Mouse (Mus musculus) liver, embryonic 12.5 days (tissue): ENCODE measurements around the gene Vamp2. TPM values are rescaled to one million over a fixed set of nuclear protein-coding genes. Genes with fewer than 3 reads are reported as not detected.

Source experiments
- ATAC-seq: fragments of 200-750 bp; cut with Nextera tagmentation; 2 replicates; pipeline ENCODE4 v1.8.0; 2017; ENCODE audit warnings: moderate number of reproducible peaks, mild to moderate bottlenecking, moderate library complexity
- H3K27ac ChIP-seq: fragments of 300-500 bp; sonication (generic); 2 replicates; pipeline ENCODE4 v1.5.1; 2016; ENCODE audit warnings: mild to moderate bottlenecking
- H3K27me3 ChIP-seq: fragments of 300-500 bp; sonication (generic); replicated peaks from 2 replicates; pipeline ENCODE4 v1.6.1; 2016; ENCODE audit warnings: mild to moderate bottlenecking, moderate library complexity
- H3K36me3 ChIP-seq: fragments of 300-500 bp; sonication (generic); 2 replicates; pipeline ENCODE4 v1.6.1; 2016; ENCODE audit warnings: mild to moderate bottlenecking, moderate library complexity
- H3K4me1 ChIP-seq: fragments of 300-500 bp; sonication (generic); 2 replicates; pipeline ENCODE4 v1.6.1; 2016
- H3K4me2 ChIP-seq: fragments of 300-500 bp; sonication (generic); 2 replicates; pipeline ENCODE4 v1.6.1; 2016; ENCODE audit warnings: mild to moderate bottlenecking, moderate library complexity
- H3K4me3 ChIP-seq: fragments of 300-500 bp; sonication (generic); 2 replicates; pipeline ENCODE4 v1.5.1; 2016; ENCODE audit warnings: mild to moderate bottlenecking, moderate library complexity
- H3K9ac ChIP-seq: fragments of 300-500 bp; sonication (generic); 2 replicates; pipeline ENCODE4 v1.6.1; 2016; ENCODE audit warnings: mild to moderate bottlenecking, moderate library complexity
- H3K9me3 ChIP-seq: fragments of 300-500 bp; sonication (generic); replicated peaks from 2 replicates; pipeline ENCODE4 v1.6.1; 2016; ENCODE audit warnings: mild to moderate bottlenecking, moderate library complexity
- WGBS: fragments of 180-500 bp; shearing (Covaris S2); methylation state at CpG from one replicate; pipeline ENCODE4 v1.1.7; 2016; ENCODE audit not compliant: insufficient replicate concordance; 5-methylcytosine and 5-hydroxymethylcytosine counted together
- polyA plus RNA-seq: library from polyadenylated mRNA; unstranded; fragments of >200 nt; fragmentation: Nextera tagmentation; extraction: Ambion mirVana; gene quantifications from 2 replicates; pipeline ENCODE4 v1.2.1, GENCODE M21; 2016

Vamp2 gene
- polyA plus RNA-seq, 1 experiment from 2014 or later: 26.3 TPM

DNA sequence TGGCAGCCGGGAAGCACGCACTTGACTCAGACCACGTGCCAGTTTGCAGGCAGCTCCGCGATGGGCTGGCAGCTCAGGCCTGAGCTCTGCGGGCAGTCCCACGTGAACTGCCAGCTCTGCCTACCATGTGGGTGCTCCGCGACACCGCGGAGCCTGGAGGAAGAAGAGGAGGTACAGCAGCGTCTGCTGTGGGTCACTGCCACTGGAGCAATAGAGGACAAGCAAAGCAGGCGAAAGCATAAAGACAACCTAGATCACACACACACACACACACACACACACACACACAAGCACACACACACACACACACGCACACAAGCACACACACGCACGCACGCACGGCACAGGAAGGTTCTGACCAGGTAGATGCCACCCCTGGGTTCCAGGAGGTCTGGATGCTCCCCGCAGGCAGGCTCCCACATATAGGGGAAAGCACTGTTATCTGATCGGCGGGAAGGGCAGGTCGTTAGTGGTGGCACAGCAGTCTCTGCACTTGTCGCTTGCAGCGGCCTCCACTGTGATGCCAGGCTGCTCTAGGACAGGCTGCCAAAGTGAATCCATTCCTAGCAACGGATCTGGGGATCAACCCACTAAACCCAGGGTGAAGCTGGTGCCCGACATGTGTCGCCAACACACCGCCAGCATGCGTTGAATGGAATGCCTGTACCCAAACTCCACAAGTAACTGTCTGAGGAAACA, 22.0 kb upstream of the Vamp2 start:
- Histone ChIP-seq H3K4me3 (peak overlapping the region; percentile 57), H3K4me2 (peak overlapping the region; percentile 91), H3K4me1 (peaks cover 60% of the 10 kb centered on the region), H3K27me3 (no peaks in the 10 kb centered on the region), H3K36me3 (no peaks in the 10 kb centered on the region), H3K9me3 (no peaks in the 10 kb centered on the region), H3K9ac (peak overlapping the region; percentile 70), H3K27ac (peak overlapping the region; percentile 69)
- peak; percentile 38 for ATAC-seq
- WGBS: 9% methylated on average over 29 of the region's 29 CpGs

DNA sequence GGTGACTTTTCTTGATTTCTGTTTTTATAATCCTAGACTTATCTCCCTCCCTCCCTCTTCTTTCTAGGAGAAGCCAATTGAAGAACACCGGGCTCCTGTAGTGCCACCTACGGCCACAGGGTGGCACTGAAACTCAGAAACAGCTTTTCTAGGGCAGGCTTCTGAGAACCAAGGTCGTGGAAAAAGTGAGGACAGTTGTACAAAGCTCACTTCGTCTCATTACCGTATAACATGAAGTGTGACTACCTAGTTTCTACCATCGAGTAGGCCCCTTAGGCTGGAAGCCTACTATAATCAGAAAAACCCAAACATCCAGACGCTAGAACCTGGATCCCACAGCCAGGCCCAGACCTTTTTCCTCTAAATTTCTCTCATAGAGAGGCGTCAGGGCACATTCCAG, 21.3 kb upstream of the Vamp2 start:
- H3K27me3 ChIP-seq: no peaks in the 10 kb centered on the region
- peak overlapping the region; percentile 69 for H3K27ac ChIP-seq
- H3K4me2 ChIP-seq: peak overlapping the region; percentile 91
- H3K36me3 ChIP-seq: no peaks in the 10 kb centered on the region
- H3K4me3 ChIP-seq: peak overlapping the region; percentile 57
- 13% methylated on average over 8 of the region's 8 CpGs for WGBS
- no peak for ATAC-seq
- peak overlapping the region; percentile 70; the same call in 1 of the 2 replicates for H3K9ac ChIP-seq
- peaks cover 60% of the 10 kb centered on the region for H3K4me1 ChIP-seq
- H3K9me3 ChIP-seq: no peaks in the 10 kb centered on the region

DNA sequence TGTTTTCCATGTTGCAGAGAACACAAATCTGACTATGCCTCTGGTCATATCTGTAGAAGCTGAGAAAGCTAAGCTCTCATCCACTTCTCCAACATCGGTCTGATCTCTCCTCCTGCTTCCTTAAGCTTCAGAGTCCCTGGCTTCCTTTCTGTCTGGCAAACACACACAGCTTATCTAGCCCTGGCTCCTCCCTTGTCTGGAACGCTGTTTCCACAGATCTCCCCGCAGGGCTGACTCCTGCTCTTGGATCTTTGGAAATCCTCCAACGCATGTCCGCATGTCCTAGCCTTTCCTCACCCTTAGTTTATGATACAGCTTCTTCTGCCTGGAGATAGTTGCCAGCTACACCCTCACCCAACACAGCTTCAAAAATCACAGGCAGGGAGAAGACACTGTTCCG, 20.7 kb upstream of the Vamp2 start:
- H3K27me3 ChIP-seq: no peaks in the 10 kb centered on the region
- ATAC-seq: no peak
- peak overlapping the region; percentile 91 for H3K4me2 ChIP-seq
- H3K36me3 ChIP-seq: no peaks in the 10 kb centered on the region
- H3K9ac ChIP-seq: 0 out of 2 replicates have a peak overlapping the region, but pooled peaks have one; percentile 22
- peaks cover 65% of the 10 kb centered on the region for H3K4me1 ChIP-seq
- no peak overlapping the region for H3K4me3 ChIP-seq
- H3K9me3 ChIP-seq: no peaks in the 10 kb centered on the region
- WGBS: 50% methylated on average over 6 of the region's 6 CpGs
- no peak overlapping the region for H3K27ac ChIP-seq

DNA sequence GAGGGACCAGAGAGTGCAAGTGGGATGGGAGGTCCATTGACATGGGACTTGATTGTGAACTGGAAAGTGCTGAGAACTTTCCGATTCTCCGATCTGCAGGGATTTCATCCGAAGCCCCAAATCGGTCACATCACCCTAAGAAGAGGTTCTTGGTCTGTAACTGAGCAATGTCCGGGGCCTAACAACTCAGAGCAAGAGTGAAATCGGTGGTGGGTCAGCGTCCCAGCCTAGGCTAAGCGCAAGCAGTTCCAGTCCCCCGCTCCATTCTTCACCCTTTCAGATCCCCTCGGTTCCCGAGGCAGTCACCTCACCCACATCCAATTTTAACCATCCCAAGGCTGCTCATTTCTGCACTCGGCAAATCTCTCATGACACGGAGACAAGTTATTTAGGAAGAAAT, 18.2 kb upstream of the Vamp2 start:
- ATAC-seq: no peak

DNA sequence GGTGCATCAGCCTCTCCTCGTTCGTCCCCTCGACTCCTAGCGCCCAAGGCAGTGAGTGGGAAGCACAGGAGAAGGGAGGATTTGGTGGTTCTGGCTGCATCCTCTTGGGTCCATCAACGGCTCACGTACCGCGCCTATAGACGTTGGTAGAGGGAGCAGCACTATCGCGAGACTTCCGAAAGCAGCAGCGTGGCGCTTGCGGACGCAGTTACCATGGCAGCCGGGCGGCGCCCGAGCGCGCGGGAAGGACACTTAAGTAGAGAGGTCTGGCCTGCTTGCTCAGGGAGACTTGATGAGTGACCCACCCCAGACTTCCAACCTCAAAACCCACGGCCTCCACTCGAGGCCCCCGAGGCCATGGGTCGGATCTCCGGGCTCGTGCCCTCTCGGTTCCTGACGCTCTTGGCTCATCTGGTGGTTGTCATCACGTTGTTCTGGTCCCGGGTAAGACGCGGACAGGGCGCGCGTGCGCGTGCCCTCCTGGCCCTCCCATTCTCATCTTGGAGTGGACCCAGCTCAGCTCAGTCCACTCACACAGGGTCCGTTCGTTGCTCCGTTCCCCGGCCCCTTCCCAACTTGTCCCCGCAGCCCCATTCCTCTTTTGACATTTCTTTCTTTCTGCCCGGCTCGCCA, 17.6 kb upstream of the Vamp2 start, which contains the start of gene Tmem107:
Gene Tmem107, plus strand, starts transcription at position 217 of the 633 bp plus-strand sequence.
- WGBS: under 1% methylated on average over 47 of the region's 47 CpGs
- Histone ChIP-seq H3K4me2 (peak within 1 kb of the TSS; percentile 93), H3K4me1 (peaks cover 71% of the 10 kb centered on the region), H3K36me3 (no peaks in the 10 kb centered on the region), H3K9ac (peak within 1 kb of the TSS; percentile 80), H3K4me3 (peak within 1 kb of the TSS; percentile 72), H3K27me3 (no peaks in the 10 kb centered on the region), H3K27ac (peak within 1 kb of the TSS; percentile 82), H3K9me3 (no peaks in the 10 kb centered on the region)
- peak; percentile 81 for ATAC-seq

More for the DNA sequence above, 18.2 kb upstream of the Vamp2 start:
- Histone ChIP-seq H3K36me3 (no peaks in the 10 kb centered on the region), H3K4me2 (peak overlapping the region; percentile 93), H3K27ac (peak overlapping the region; percentile 82), H3K9ac (peak overlapping the region; percentile 80), H3K4me1 (peaks cover 75% of the 10 kb centered on the region), H3K4me3 (peak overlapping the region; percentile 72), H3K9me3 (no peaks in the 10 kb centered on the region), H3K27me3 (no peaks in the 10 kb centered on the region)
- under 1% methylated on average over 13 of the region's 13 CpGs for WGBS

DNA sequence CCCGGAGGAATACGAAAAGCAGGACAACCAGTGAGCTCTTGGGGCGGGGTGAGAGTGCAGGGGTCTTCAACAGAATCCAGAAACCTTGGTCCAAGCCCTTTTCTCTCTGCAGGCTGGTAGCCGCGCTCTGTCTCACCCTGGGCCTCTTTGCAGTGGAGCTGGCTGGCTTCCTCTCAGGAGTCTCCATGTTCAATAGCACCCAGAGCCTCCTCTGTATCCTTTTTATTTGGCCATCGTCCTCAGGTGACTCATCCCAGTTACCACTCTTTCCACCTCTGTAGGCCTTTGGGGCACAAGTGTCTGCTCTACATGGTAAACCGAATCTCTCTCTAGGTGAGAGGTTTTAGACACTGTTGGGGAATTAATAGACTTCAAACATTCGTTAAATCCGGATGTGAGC, 17.0 kb upstream of the Vamp2 start:
- peak overlapping the region; percentile 80 for H3K9ac ChIP-seq
- peak overlapping the region; percentile 93 for H3K4me2 ChIP-seq
- H3K4me1 ChIP-seq: peaks cover 70% of the 10 kb centered on the region
- H3K4me3 ChIP-seq: peak overlapping the region; percentile 72
- H3K36me3 ChIP-seq: no peaks in the 10 kb centered on the region
- H3K9me3 ChIP-seq: no peaks in the 10 kb centered on the region
- 38% methylated on average over 9 of the region's 9 CpGs for WGBS
- no peak for ATAC-seq
- peak overlapping the region; percentile 82 for H3K27ac ChIP-seq
- H3K27me3 ChIP-seq: no peaks in the 10 kb centered on the region

DNA sequence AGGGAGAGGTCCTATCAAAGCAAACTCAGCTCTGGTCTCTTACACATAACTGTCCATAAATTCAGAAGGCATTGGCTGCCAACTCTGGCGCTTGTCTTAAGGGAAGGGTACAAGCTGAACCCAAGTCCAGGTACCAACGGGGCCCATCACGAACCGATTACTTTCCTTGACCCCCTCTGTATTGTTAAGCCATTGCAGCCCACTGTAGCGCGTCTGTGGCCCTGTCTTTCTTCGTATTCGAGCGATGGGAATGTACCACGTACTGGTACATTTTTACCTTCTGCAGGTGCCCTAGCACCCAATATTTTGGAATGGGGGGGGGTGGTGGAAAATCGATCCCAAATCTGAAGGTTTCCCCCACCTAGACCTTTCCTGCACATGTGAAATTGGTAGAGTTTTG, 16.1 kb upstream of the Vamp2 start:
- H3K9me3 ChIP-seq: no peaks in the 10 kb centered on the region
- WGBS: 82% methylated on average over 11 of the region's 11 CpGs
- H3K27ac ChIP-seq: peak overlapping the region; percentile 93
- H3K4me3 ChIP-seq: peak overlapping the region; percentile 48
- ATAC-seq: no peak
- H3K4me1 ChIP-seq: peaks cover 65% of the 10 kb centered on the region
- H3K36me3 ChIP-seq: no peaks in the 10 kb centered on the region
- peak overlapping the region; percentile 93 for H3K4me2 ChIP-seq
- H3K9ac ChIP-seq: peak overlapping the region; percentile 69
- no peaks in the 10 kb centered on the region for H3K27me3 ChIP-seq

DNA sequence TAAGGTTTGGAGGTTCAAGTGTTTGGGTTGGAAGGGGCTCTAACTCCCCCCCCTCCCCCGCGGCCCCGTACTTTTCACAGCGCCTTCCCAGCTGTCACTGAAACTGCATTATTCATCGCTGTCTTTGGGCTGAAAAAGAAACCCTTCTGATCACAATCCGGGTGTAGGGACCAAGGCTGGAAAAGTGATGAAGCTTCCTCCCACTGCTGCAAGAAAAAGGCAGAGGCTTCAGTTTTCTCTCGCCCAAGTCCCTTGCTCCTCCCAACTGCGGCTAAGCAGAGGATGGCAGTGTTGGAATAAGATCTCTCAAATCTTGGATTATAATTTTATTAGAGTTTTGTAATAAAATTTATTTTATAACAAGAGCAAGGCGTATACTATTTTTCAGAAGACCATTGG, 15.6 kb upstream of the Vamp2 start:
- peak overlapping the region; percentile 93 for H3K4me2 ChIP-seq
- peak overlapping the region; percentile 48 for H3K4me3 ChIP-seq
- H3K27ac ChIP-seq: peak overlapping the region; percentile 93
- no peak for ATAC-seq
- H3K36me3 ChIP-seq: no peaks in the 10 kb centered on the region
- H3K4me1 ChIP-seq: peaks cover 61% of the 10 kb centered on the region
- 15% methylated on average over 9 of the region's 9 CpGs for WGBS
- peak overlapping the region; percentile 69 for H3K9ac ChIP-seq
- H3K9me3 ChIP-seq: no peaks in the 10 kb centered on the region
- H3K27me3 ChIP-seq: no peaks in the 10 kb centered on the region

DNA sequence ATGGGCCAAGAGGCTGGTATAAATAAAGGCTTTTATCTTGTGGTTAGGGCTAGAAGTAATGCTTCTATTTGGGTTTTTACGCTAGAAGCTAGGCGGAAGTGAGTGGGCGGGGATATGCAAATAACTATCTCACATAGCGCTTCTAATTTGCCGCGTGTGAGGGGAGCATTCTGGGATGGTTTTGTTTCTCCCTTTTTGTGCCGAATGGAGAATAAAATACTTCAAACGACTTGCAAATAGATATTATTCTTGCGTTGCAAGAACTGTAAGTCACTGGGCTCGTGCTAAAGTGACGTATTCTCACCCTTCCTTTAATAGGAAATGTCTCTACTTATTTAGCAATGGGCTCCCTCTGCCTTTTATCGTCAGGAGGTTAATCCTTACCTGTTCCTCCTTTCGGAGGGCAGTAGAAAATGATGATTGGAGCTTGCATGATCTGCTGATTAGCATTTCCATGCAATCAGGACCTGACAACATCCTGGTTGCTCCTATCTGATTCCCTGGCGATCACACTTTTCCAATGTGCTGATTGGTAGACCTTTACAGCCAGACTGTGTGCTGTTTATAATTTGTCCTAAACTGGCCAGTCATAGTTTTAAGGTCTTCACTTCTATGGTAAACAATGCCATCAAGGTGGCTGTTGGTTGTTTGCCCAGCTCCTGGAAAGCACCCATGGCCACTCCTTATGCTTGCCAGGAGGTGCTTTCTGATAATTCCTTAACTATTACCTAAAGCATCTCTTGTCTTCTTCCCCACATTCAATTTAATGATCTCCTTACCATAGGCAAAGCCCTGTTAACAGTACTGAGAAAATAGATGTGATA, 15.0 kb upstream of the Vamp2 start:
- Histone ChIP-seq H3K4me3 (peak overlapping the region; percentile 48), H3K4me2 (peak overlapping the region; percentile 93), H3K9me3 (no peaks in the 10 kb centered on the region), H3K36me3 (no peaks in the 10 kb centered on the region), H3K4me1 (peaks cover 62% of the 10 kb centered on the region), H3K9ac (peak overlapping the region; percentile 69), H3K27me3 (no peaks in the 10 kb centered on the region), H3K27ac (peak overlapping the region; percentile 93)
- WGBS: under 1% methylated on average over 14 of the region's 14 CpGs
- peak; percentile 78 for ATAC-seq

DNA sequence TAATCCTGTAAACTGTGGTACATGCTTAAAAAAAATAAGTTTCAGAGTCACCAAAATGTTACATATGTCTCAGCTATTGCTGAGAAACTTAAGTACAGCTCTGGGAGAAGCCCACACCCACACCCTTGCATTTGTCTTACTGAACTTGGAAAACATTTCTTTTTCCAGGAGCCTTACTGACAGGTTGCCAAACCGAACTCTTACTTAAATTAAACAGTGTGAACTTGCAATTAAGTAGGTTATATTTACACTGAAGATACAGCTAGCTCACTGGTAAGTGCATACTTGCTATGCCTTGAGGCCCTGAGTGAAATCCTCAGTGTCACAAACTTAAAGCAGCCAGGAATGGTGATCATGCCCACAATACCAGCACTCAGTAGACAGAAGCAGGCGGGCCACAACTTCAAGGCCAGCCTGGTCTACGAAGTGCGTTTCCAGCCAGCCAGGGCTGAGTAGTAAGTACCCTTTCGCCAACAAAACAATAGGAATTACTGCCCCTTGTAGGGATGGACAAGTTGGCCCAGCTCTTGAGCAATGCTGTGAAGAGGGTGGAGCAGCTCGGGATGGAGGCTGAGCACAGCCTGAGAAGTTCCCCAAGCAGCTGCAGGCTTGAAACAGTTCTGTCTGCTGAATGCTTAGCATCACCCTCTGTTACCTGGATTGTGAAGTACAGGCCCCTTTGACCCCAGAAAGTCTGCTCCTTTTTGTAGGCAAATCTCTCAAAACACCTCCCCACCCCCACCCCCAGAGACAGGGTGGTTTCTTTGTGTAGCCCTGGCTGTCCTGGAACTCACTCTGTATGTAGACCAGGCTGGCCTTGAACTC, 14.1 kb upstream of the Vamp2 start:
- no peak for ATAC-seq
- peak overlapping the region; percentile 93 for H3K27ac ChIP-seq
- WGBS: 40% methylated on average over 6 of the region's 6 CpGs
- peak overlapping the region; percentile 93 for H3K4me2 ChIP-seq
- H3K9me3 ChIP-seq: no peaks in the 10 kb centered on the region
- H3K4me3 ChIP-seq: no peak overlapping the region
- H3K27me3 ChIP-seq: no peaks in the 10 kb centered on the region
- H3K4me1 ChIP-seq: peaks cover 62% of the 10 kb centered on the region
- H3K36me3 ChIP-seq: no peaks in the 10 kb centered on the region
- H3K9ac ChIP-seq: peak overlapping the region; percentile 69

DNA sequence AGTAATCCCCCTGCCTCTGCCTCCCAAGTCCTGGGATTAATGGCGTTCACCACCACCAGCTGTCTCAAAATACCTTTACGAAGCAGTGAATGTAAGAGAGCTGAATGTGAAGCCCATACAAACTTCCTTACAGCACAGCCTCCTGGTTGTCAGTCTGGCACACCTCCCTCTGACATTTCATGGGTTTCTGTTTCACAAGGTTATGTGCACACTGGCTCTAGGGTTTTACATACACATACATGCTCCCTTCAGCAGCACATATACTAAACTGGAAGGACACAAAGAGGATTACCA, 13.6 kb upstream of the Vamp2 start:
- Histone ChIP-seq H3K4me1 (peaks cover 57% of the 10 kb centered on the region), H3K4me3 (no peak overlapping the region), H3K27me3 (no peaks in the 10 kb centered on the region), H3K9ac (peak overlapping the region; percentile 69; the same call in 1 of the 2 replicates), H3K9me3 (no peaks in the 10 kb centered on the region), H3K27ac (peak overlapping the region; percentile 93), H3K4me2 (peak overlapping the region; percentile 93), H3K36me3 (no peaks in the 10 kb centered on the region)
- 46% methylated on average over 2 of the region's 2 CpGs for WGBS
- ATAC-seq: no peak
